8 mouse cellular contexts compared by ENCODE assay signal in genomic region chr14:33446561-33447023, GRCm38 (mm10). TPM values are rescaled to one million over a fixed set of nuclear protein-coding genes. Genes with fewer than 3 reads are reported as not detected.
A peak's percentile ranks its signal among the peaks of the same experiment; 100 is the strongest.
DNase-seq lines count a peak whose midpoint lies in the region; ATAC-seq and TF ChIP-seq lines count a peak whose summit lies in the region.

No protein-coding gene starts in this region.

- peak; percentile 73 for ATAC-seq in heart, embryonic 14.5 days (ENCODE audit: insufficient number of reproducible peaks, insufficient read depth, low FRiP score, low read depth)
- ATAC-seq in forebrain, embryonic 16.5 days, result peak; percentile 37
- ATAC-seq in liver, embryonic 15.5 days (ENCODE audit: insufficient read depth), result peak; percentile 55
- ATAC-seq in stomach, postnatal 0 days (ENCODE audit: low FRiP score, low TSS enrichment), result no peak; the same call in 1 of the 2 replicates
- ATAC-seq in megakaryocyte-erythroid progenitor cell, adult 5-6 weeks (replicated peaks; ENCODE audit: low FRiP score, low TSS enrichment, poor library complexity, severe bottlenecking), result no peak

- peak overlapping the region; percentile 65 for H3K4me2 ChIP-seq in heart, embryonic 14.5 days (ENCODE audit: low read length)
- peak overlapping the region; percentile 74 for H3K4me2 ChIP-seq in forebrain, embryonic 16.5 days (ENCODE audit: low read length)
- peak overlapping the region; percentile 87 for H3K4me2 ChIP-seq in liver, embryonic 15.5 days
- H3K4me2 ChIP-seq in stomach, postnatal 0 days (replicated peaks; ENCODE audit: low read depth), result peak overlapping the region; percentile 76

- TF ChIP-seq CTCF in stomach, postnatal 0 days (IDR thresholded peaks at IDR 0.05; ENCODE audit: low read depth), result no peak

- no peaks in the 10 kb centered on the region for H3K9me3 ChIP-seq in heart, embryonic 14.5 days (ENCODE audit: control insufficient read depth, low read length)
- no peaks in the 10 kb centered on the region for H3K9me3 ChIP-seq in forebrain, embryonic 16.5 days (ENCODE audit: control insufficient read depth, low read length)
- no peaks in the 10 kb centered on the region for H3K9me3 ChIP-seq in liver, embryonic 15.5 days (replicated peaks)
- H3K9me3 ChIP-seq in stomach, postnatal 0 days (ENCODE audit: control insufficient read depth, low read length), result no peaks in the 10 kb centered on the region

- intact Hi-C loops in heart, postnatal 14 days (cut with DNase I), result no loop called here

- no peak for DNase-seq in heart, postnatal 14 days
- DNase-seq in urinary bladder, adult 2 months (ENCODE audit: low spot score), result peak; percentile 29
- no peak for DNase-seq in urinary bladder, adult 18-20 months (ENCODE audit: low spot score in 2 of 2)
- DNase-seq in stomach, postnatal 0 days (ENCODE audit: low spot score), result no peak

- peak overlapping the region; percentile 87 to 99 for H3K4me3 ChIP-seq in heart, embryonic 14.5 days (ENCODE audit: control insufficient read depth in 1 of 2, insufficient read depth in 1 of 2, low read depth in 1 of 2, low read length in 2 of 2)
- peak overlapping the region; percentile 62 for H3K4me3 ChIP-seq in forebrain, embryonic 16.5 days (replicated peaks; ENCODE audit: low read length)
- H3K4me3 ChIP-seq in liver, embryonic 15.5 days (replicated peaks), result peak overlapping the region; percentile 85
- H3K4me3 ChIP-seq in stomach, postnatal 0 days (ENCODE audit: low read depth, low read length), result peak overlapping the region; percentile 93

- WGBS in heart, embryonic 14.5 days, result under 1% methylated on average over 60 of the region's 72 CpGs
- under 1% methylated on average over 54 of the region's 72 CpGs for WGBS in forebrain, embryonic 16.5 days
- WGBS in liver, embryonic 15.5 days (ENCODE audit: insufficient replicate concordance), result under 1% methylated on average over 56 of the region's 72 CpGs
- 1% methylated on average over 63 of the region's 72 CpGs for WGBS in stomach, postnatal 0 days

- H3K36me3 ChIP-seq in heart, embryonic 14.5 days (ENCODE audit: control insufficient read depth, insufficient read depth, low read length), result no peaks in the 10 kb centered on the region
- H3K36me3 ChIP-seq in forebrain, embryonic 16.5 days (ENCODE audit: control insufficient read depth, insufficient read depth), result no peaks in the 10 kb centered on the region
- H3K36me3 ChIP-seq in liver, embryonic 15.5 days (replicated peaks), result no peaks in the 10 kb centered on the region
- no peaks in the 10 kb centered on the region for H3K36me3 ChIP-seq in stomach, postnatal 0 days (ENCODE audit: control insufficient read depth, insufficient read depth, low read length)

- H3K27ac ChIP-seq in heart, embryonic 14.5 days (replicated peaks in 1 of 2; ENCODE audit: control insufficient read depth in 1 of 2, insufficient read depth in 1 of 2, low read depth in 2 of 2, low read length in 2 of 2), result peak overlapping the region; percentile 87 to 88
- peak overlapping the region; percentile 88 for H3K27ac ChIP-seq in forebrain, embryonic 16.5 days (ENCODE audit: low read length)
- peak overlapping the region; percentile 80 for H3K27ac ChIP-seq in liver, embryonic 15.5 days (replicated peaks)
- H3K27ac ChIP-seq in stomach, postnatal 0 days (replicated peaks), result peak overlapping the region; percentile 93

- peaks cover 3% of the 10 kb centered on the region; the same call in 1 of the 2 replicates for H3K27me3 ChIP-seq in heart, embryonic 14.5 days (ENCODE audit: control insufficient read depth, insufficient read depth, low read length)
- H3K27me3 ChIP-seq in forebrain, embryonic 16.5 days (replicated peaks; ENCODE audit: control insufficient read depth, insufficient read depth, low read length), result no peaks in the 10 kb centered on the region
- H3K27me3 ChIP-seq in liver, embryonic 15.5 days, result peaks cover 11% of the 10 kb centered on the region; the same call in 1 of the 2 replicates
- H3K27me3 ChIP-seq in stomach, postnatal 0 days (ENCODE audit: control insufficient read depth, insufficient read depth, low read length), result no peaks in the 10 kb centered on the region

- peaks cover 2 to 18% of the 10 kb centered on the region in 2 experiments for H3K4me1 ChIP-seq in heart, embryonic 14.5 days (ENCODE audit: control insufficient read depth in 2 of 2, insufficient read depth in 2 of 2, low read length in 2 of 2)
- H3K4me1 ChIP-seq in forebrain, embryonic 16.5 days (replicated peaks; ENCODE audit: control insufficient read depth, insufficient read depth, low read length), result peaks cover 11% of the 10 kb centered on the region
- H3K4me1 ChIP-seq in liver, embryonic 15.5 days (replicated peaks), result peaks cover 22% of the 10 kb centered on the region
- H3K4me1 ChIP-seq in stomach, postnatal 0 days (replicated peaks; ENCODE audit: control insufficient read depth, insufficient read depth), result no peaks in the 10 kb centered on the region

- H3K9ac ChIP-seq in heart, embryonic 14.5 days (ENCODE audit: low read length), result peak overlapping the region; percentile 90
- H3K9ac ChIP-seq in forebrain, embryonic 16.5 days (replicated peaks; ENCODE audit: low read depth, low read length), result peak overlapping the region; percentile 92
- peak overlapping the region; percentile 86 for H3K9ac ChIP-seq in liver, embryonic 15.5 days
- H3K9ac ChIP-seq in stomach, postnatal 0 days (ENCODE audit: low read length), result peak overlapping the region; percentile 86

- no peak for TF ChIP-seq EP300 in stomach, postnatal 0 days (optimal IDR thresholded peaks at IDR 0.05)

RNA-seq across cellular contexts. Expression of gene Mapk8, which starts 0.4 kb away (rescaled TPM):
- 13.1 and 13.5 TPM in 2 replicates for polyA plus RNA-seq in heart, embryonic 14.5 days (2014; fragmentation: Nextera tagmentation; extraction: Ambion mirVana)
- 10 to 100 TPM; 31.5 to 35.8 TPM for total RNA-seq in heart, postnatal 14 days (2021)
- polyA plus RNA-seq in urinary bladder, adult 2 months (2012; rRNA removed), result 15.2 and 16.1 TPM in 2 replicates
- 39.3 and 39.8 TPM in 2 replicates for polyA plus RNA-seq in forebrain, embryonic 16.5 days (2015; fragmentation: Nextera tagmentation; extraction: Ambion mirVana)
- polyA plus RNA-seq in liver, embryonic 15.5 days (2015; fragmentation: Nextera tagmentation; extraction: Ambion mirVana), result 3.4 and 3.7 TPM in 2 replicates
- 6.9 and 7.7 TPM in 2 replicates for polyA plus RNA-seq in stomach, postnatal 0 days (2015; fragmentation: Nextera tagmentation; extraction: Ambion mirVana)
- total RNA-seq in megakaryocyte-erythroid progenitor cell, adult 5-6 weeks (2014; fragmentation: Nextera tagmentation), result 20.9 and 27.2 TPM in 2 replicates
- total RNA-seq in megakaryocyte-erythroid progenitor cell, adult 5-6 weeks (2017), result 48.4 and 53.9 TPM in 2 replicates

RNA-seq across cellular contexts. Expression of gene Frmpd2, which starts 24.9 kb away (rescaled TPM):
- polyA plus RNA-seq in heart, embryonic 14.5 days (2014; fragmentation: Nextera tagmentation; extraction: Ambion mirVana), result 0.05 TPM in 1 of 2 replicates, not detected in the other
- total RNA-seq in heart, postnatal 14 days (2021), result under 1 TPM in 1 of 2 experiments, not detected in 1; 0.22 TPM
- polyA plus RNA-seq in urinary bladder, adult 2 months (2012; rRNA removed), result 0.07 and 0.13 TPM in 2 replicates
- polyA plus RNA-seq in forebrain, embryonic 16.5 days (2015; fragmentation: Nextera tagmentation; extraction: Ambion mirVana), result not detected in 2 replicates
- not detected in 2 replicates for polyA plus RNA-seq in liver, embryonic 15.5 days (2015; fragmentation: Nextera tagmentation; extraction: Ambion mirVana)
- polyA plus RNA-seq in stomach, postnatal 0 days (2015; fragmentation: Nextera tagmentation; extraction: Ambion mirVana), result 0.04 TPM in 1 of 2 replicates, not detected in the other
- total RNA-seq in megakaryocyte-erythroid progenitor cell, adult 5-6 weeks (2014; fragmentation: Nextera tagmentation), result not detected in 2 replicates
- not detected in 2 replicates for total RNA-seq in megakaryocyte-erythroid progenitor cell, adult 5-6 weeks (2017)

Comparison
In these comparisons a context has a peak if more than half of its experiments do, and no peak if none do; other contexts are left out.
1. ATAC-seq: peak in heart, embryonic 14.5 days (single experiment), forebrain, embryonic 16.5 days (single experiment) and liver, embryonic 15.5 days (single experiment); none in stomach, postnatal 0 days (single experiment) and megakaryocyte-erythroid progenitor cell, adult 5-6 weeks (single experiment).
2. Peak in every context shown above with its lines, with median percentiles within 50 percentile points of each other: H3K27ac ChIP-seq, H3K4me2 ChIP-seq, H3K4me3 ChIP-seq and H3K9ac ChIP-seq.